Mouse (Mus musculus): ENCODE measurements around the gene Suz12. TPM values are rescaled to one million over a fixed set of nuclear protein-coding genes. Genes with fewer than 3 reads are reported as not detected.
"Not testable (repeated sequence)": the region's sequence is repeated elsewhere in the genome, so short reads cannot be mapped to it uniquely, and the experiment has no call there.

Gene Suz12
- 10 to 100 TPM; 22.9 to 28.9 (median 25.0) TPM for total RNA-seq (2022)

- peak; percentile 91 for DNase-seq (ENCODE audit: low spot score)
Measured at GRCm38 (mm10) chr11:79992592-79993355, at the start of gene Suz12. Gene Suz12 (plus strand): TSS chr11:79993106.

- no peak for DNase-seq (ENCODE audit: low spot score)
Measured at GRCm38 (mm10) chr11:79943136-79943535, 49.8 kb upstream of the Suz12 start.

GRCm38 (mm10) chr11:79943601-79944000 lies 49.3 kb upstream of the Suz12 start:
- DNase-seq (ENCODE audit: low spot score): no peak

- DNase-seq (ENCODE audit: low spot score): no peak
Measured at GRCm38 (mm10) chr11:79947265-79947664, 45.6 kb upstream of the Suz12 start.

- no peak for DNase-seq (ENCODE audit: low spot score)
Measured at GRCm38 (mm10) chr11:79961346-79962124, 31.4 kb upstream of the Suz12 start.

GRCm38 (mm10) chr11:79962125-79962876 lies 30.6 kb upstream of the Suz12 start, which contains the start of gene Utp6:
Gene Utp6 (minus strand): TSS chr11:79962390.
- DNase-seq (ENCODE audit: low spot score): peak; percentile 99

- DNase-seq (ENCODE audit: low spot score): no peak
Measured at GRCm38 (mm10) chr11:79962877-79963183, 30.1 kb upstream of the Suz12 start.

- no peak for DNase-seq (ENCODE audit: low spot score)
Measured at GRCm38 (mm10) chr11:79963212-79963974, 29.5 kb upstream of the Suz12 start.

- DNase-seq (ENCODE audit: low spot score): no peak
Measured at GRCm38 (mm10) chr11:79965896-79966295, 27.0 kb upstream of the Suz12 start.

- DNase-seq (ENCODE audit: low spot score): no peak
Measured at GRCm38 (mm10) chr11:79967752-79968151, 25.2 kb upstream of the Suz12 start.

GRCm38 (mm10) chr11:79973133-79973532 lies 19.8 kb upstream of the Suz12 start:
- no peak for DNase-seq (ENCODE audit: low spot score)

GRCm38 (mm10) chr11:79973626-79974476 lies 19.1 kb upstream of the Suz12 start:
- no peak for DNase-seq (ENCODE audit: low spot score)

- no peak for DNase-seq (ENCODE audit: low spot score)
Measured at GRCm38 (mm10) chr11:79975377-79975776, 17.5 kb upstream of the Suz12 start.

- no peak for DNase-seq (ENCODE audit: low spot score)
Measured at GRCm38 (mm10) chr11:79976222-79976621, 16.7 kb upstream of the Suz12 start.

GRCm38 (mm10) chr11:79976645-79977044 lies 16.3 kb upstream of the Suz12 start:
- not testable (repeated sequence) for DNase-seq (ENCODE audit: low spot score)

- DNase-seq (ENCODE audit: low spot score): not testable (repeated sequence)
Measured at GRCm38 (mm10) chr11:79977061-79977460, 15.8 kb upstream of the Suz12 start.

GRCm38 (mm10) chr11:79977747-79978146 lies 15.2 kb upstream of the Suz12 start:
- not testable (repeated sequence) for DNase-seq (ENCODE audit: low spot score)

GRCm38 (mm10) chr11:79986886-79987285 lies 6.0 kb upstream of the Suz12 start:
- no peak for DNase-seq (ENCODE audit: low spot score)

GRCm38 (mm10) chr11:79987896-79988295 lies 5.0 kb upstream of the Suz12 start:
- no peak for DNase-seq (ENCODE audit: low spot score)

- no peak for DNase-seq (ENCODE audit: low spot score)
Measured at GRCm38 (mm10) chr11:79990120-79990519, 2.8 kb upstream of the Suz12 start.

Measured in heart, adult 8-10 months (tissue).